Comparison of ENCODE assay signal across 10 mouse cellular contexts in genomic region chr19:43384978-43385431, GRCm38 (mm10). TPM values are rescaled to one million over a fixed set of nuclear protein-coding genes. Genes with fewer than 3 reads are reported as not detected.
A peak's percentile ranks its signal among the peaks of the same experiment; 100 is the strongest.
DNase-seq lines count a peak whose midpoint lies in the region; ATAC-seq and TF ChIP-seq lines count a peak whose summit lies in the region.
"Had no signal": no experiment of that assay in that cellular context is flagged by ENCODE, and none has a peak within 500 bp of the region (broad histone marks: within the 10 kb centered on the region; RNA-seq: fewer than 3 reads in every experiment).

No protein-coding gene starts in this region.

- TF ChIP-seq CTCF in thymus, adult 2 months (IDR thresholded peaks at IDR 0.05; ENCODE audit: borderline replicate concordance, control insufficient read depth, extremely low read depth, insufficient read depth, low read length, poor library complexity) = no peak

- ATAC-seq in liver, embryonic 11.5 days (replicated peaks; ENCODE audit: low FRiP score) = no peak
- ATAC-seq in forebrain, embryonic 11.5 days (replicated peaks; ENCODE audit: low FRiP score) = no peak
- no peak for ATAC-seq in hindbrain, embryonic 16.5 days
- ATAC-seq in midbrain, embryonic 14.5 days (ENCODE audit: low FRiP score, low TSS enrichment) = no peak
- ATAC-seq in erythroblast, adult 5-6 weeks (replicated peaks; ENCODE audit: low FRiP score, poor library complexity, severe bottlenecking) = no peak
- ATAC-seq: Patski had no signal

- H3K36me3 ChIP-seq in liver, embryonic 11.5 days (ENCODE audit: control insufficient read depth, insufficient read depth, low read length) = no peaks in the 10 kb centered on the region
- no peaks in the 10 kb centered on the region for H3K36me3 ChIP-seq in forebrain, embryonic 11.5 days (ENCODE audit: control insufficient read depth, insufficient read depth, low read length)
- no peaks in the 10 kb centered on the region for H3K36me3 ChIP-seq in hindbrain, embryonic 16.5 days (ENCODE audit: control insufficient read depth, insufficient read depth, low read length)
- no peaks in the 10 kb centered on the region for H3K36me3 ChIP-seq in midbrain, embryonic 14.5 days (ENCODE audit: control insufficient read depth, insufficient read depth, low read length)
- no peaks in the 10 kb centered on the region for H3K36me3 ChIP-seq in thymus, adult 2 months (ENCODE audit: control insufficient read depth, insufficient read depth, low read length)

- H3K9me3 ChIP-seq in liver, embryonic 11.5 days (ENCODE audit: control insufficient read depth, low read length) = no peaks in the 10 kb centered on the region
- H3K9me3 ChIP-seq in forebrain, embryonic 11.5 days (ENCODE audit: control insufficient read depth, low read length) = no peaks in the 10 kb centered on the region
- no peaks in the 10 kb centered on the region for H3K9me3 ChIP-seq in hindbrain, embryonic 16.5 days (ENCODE audit: control insufficient read depth, low read length)
- no peaks in the 10 kb centered on the region for H3K9me3 ChIP-seq in midbrain, embryonic 14.5 days (ENCODE audit: control insufficient read depth, low read length)

- peak overlapping the region; percentile 52 for H3K4me2 ChIP-seq in liver, embryonic 11.5 days
- peak overlapping the region; percentile 44 for H3K4me2 ChIP-seq in forebrain, embryonic 11.5 days (ENCODE audit: low read depth, low read length, severe bottlenecking)
- H3K4me2 ChIP-seq in hindbrain, embryonic 16.5 days (ENCODE audit: low read length) = peak overlapping the region; percentile 66
- H3K4me2 ChIP-seq in midbrain, embryonic 14.5 days (ENCODE audit: low read length) = peak overlapping the region; percentile 48

- H3K27me3 ChIP-seq in liver, embryonic 11.5 days (replicated peaks; ENCODE audit: control insufficient read depth, insufficient read depth, low read length) = peaks cover 63% of the 10 kb centered on the region
- H3K27me3 ChIP-seq in forebrain, embryonic 11.5 days (ENCODE audit: control insufficient read depth, insufficient read depth, low read length) = peaks cover 53% of the 10 kb centered on the region
- H3K27me3 ChIP-seq in hindbrain, embryonic 16.5 days (replicated peaks; ENCODE audit: control insufficient read depth, insufficient read depth, low read length) = peaks cover 49% of the 10 kb centered on the region
- H3K27me3 ChIP-seq in midbrain, embryonic 14.5 days (ENCODE audit: control insufficient read depth, insufficient read depth, low read length) = peaks cover 52% of the 10 kb centered on the region
- H3K27me3 ChIP-seq in thymus, adult 2 months (ENCODE audit: control insufficient read depth, insufficient read depth, low read length) = peaks cover 13% of the 10 kb centered on the region; the same call in 1 of the 2 replicates

- no peak overlapping the region for H3K9ac ChIP-seq in liver, embryonic 11.5 days (ENCODE audit: low read depth, low read length)
- H3K9ac ChIP-seq in forebrain, embryonic 11.5 days (ENCODE audit: low read length) = no peak overlapping the region
- 0 out of 2 replicates have a peak overlapping the region, but pooled peaks have one; percentile 35 for H3K9ac ChIP-seq in hindbrain, embryonic 16.5 days (ENCODE audit: low read depth, low read length)
- H3K9ac ChIP-seq in midbrain, embryonic 14.5 days (replicated peaks; ENCODE audit: low read length) = no peak overlapping the region

- no peaks in the 10 kb centered on the region for H3K4me1 ChIP-seq in liver, embryonic 11.5 days (replicated peaks; ENCODE audit: control insufficient read depth, insufficient read depth, low read length)
- H3K4me1 ChIP-seq in forebrain, embryonic 11.5 days (replicated peaks; ENCODE audit: control insufficient read depth, insufficient read depth, low read length) = peaks cover 9% of the 10 kb centered on the region
- H3K4me1 ChIP-seq in hindbrain, embryonic 16.5 days (ENCODE audit: control insufficient read depth, insufficient read depth, low read depth, low read length) = peaks cover 20% of the 10 kb centered on the region
- H3K4me1 ChIP-seq in midbrain, embryonic 14.5 days (ENCODE audit: control insufficient read depth, insufficient read depth, low read length) = peaks cover 12% of the 10 kb centered on the region; the same call in 1 of the 2 replicates
- H3K4me1 ChIP-seq in thymus, adult 2 months (replicated peaks; ENCODE audit: control insufficient read depth, insufficient read depth, low read length) = no peaks in the 10 kb centered on the region

- DNase-seq in liver, embryonic 11.5 days (ENCODE audit: low spot score) = peak; percentile 43
- DNase-seq in liver = no peak
- peak; percentile 61 for DNase-seq in forebrain, embryonic 11.5 days (ENCODE audit: low spot score)
- peak; percentile 50 for DNase-seq in midbrain, embryonic 14.5 days
- no peak for DNase-seq in right cerebral cortex, adult 18-20 months
- DNase-seq in thymus, adult 2 months = no peak

- TF ChIP-seq POLR2A in thymus, adult 2 months (IDR thresholded peaks at IDR 0.05; ENCODE audit: control insufficient read depth, extremely low read depth, insufficient read depth, low read length, poor library complexity) = no peak

- H3K4me3 ChIP-seq in liver, embryonic 11.5 days (ENCODE audit: low read depth, low read length) = peak overlapping the region; percentile 29
- peak overlapping the region; percentile 29 for H3K4me3 ChIP-seq in forebrain, embryonic 11.5 days (ENCODE audit: low read depth, low read length)
- H3K4me3 ChIP-seq in hindbrain, embryonic 16.5 days (ENCODE audit: low read length) = peak overlapping the region; percentile 36
- peak overlapping the region; percentile 20 for H3K4me3 ChIP-seq in midbrain, embryonic 14.5 days (replicated peaks; ENCODE audit: low read depth, low read length)
- no peak overlapping the region for H3K4me3 ChIP-seq in thymus, adult 2 months (ENCODE audit: control insufficient read depth, insufficient read depth, low read length)

- H3K27ac ChIP-seq in liver, embryonic 11.5 days (ENCODE audit: low read depth, low read length) = no peak overlapping the region
- H3K27ac ChIP-seq in forebrain, embryonic 11.5 days (ENCODE audit: low read depth, low read length) = no peak overlapping the region
- no peak overlapping the region for H3K27ac ChIP-seq in hindbrain, embryonic 16.5 days (ENCODE audit: low read depth, low read length)
- H3K27ac ChIP-seq in midbrain, embryonic 14.5 days (replicated peaks; ENCODE audit: low read depth, low read length) = no peak overlapping the region
- H3K27ac ChIP-seq in thymus, adult 2 months (ENCODE audit: control insufficient read depth, insufficient read depth, low read length) = no peak overlapping the region

- WGBS in liver, embryonic 11.5 days = 3% methylated on average over 25 of the region's 25 CpGs
- WGBS in forebrain, embryonic 11.5 days = under 1% methylated on average over 23 of the region's 25 CpGs
- WGBS in hindbrain, embryonic 16.5 days = 0% methylated on average over 25 of the region's 25 CpGs
- WGBS in midbrain, embryonic 14.5 days = 1% methylated on average over 25 of the region's 25 CpGs
- 6% methylated on average over 25 of the region's 25 CpGs for WGBS in thymus, adult 2 months

RNA-seq across cellular contexts. Expression of gene Hpse2, which starts 3.1 kb away (rescaled TPM):
- polyA plus RNA-seq in liver, embryonic 11.5 days (2014; fragmentation: Nextera tagmentation; extraction: Ambion mirVana) = 0.05 and 0.35 TPM in 2 replicates
- 1.2 and 1.7 TPM in 2 replicates for polyA plus RNA-seq in forebrain, embryonic 11.5 days (2014; fragmentation: Nextera tagmentation; extraction: Ambion mirVana)
- polyA plus RNA-seq in hindbrain, embryonic 16.5 days (2015; fragmentation: Nextera tagmentation; extraction: Ambion mirVana) = 0.14 and 0.20 TPM in 2 replicates
- 0.11 TPM in 1 of 2 replicates, not detected in the other for polyA plus RNA-seq in midbrain, embryonic 14.5 days (2014; fragmentation: Nextera tagmentation; extraction: Ambion mirVana)
- total RNA-seq in erythroblast, adult 5-6 weeks (2015; ENCODE audit: low replicate concordance) = not detected in 2 replicates
- total RNA-seq in erythroblast, adult 5-6 weeks (2017; ENCODE audit: low replicate concordance) = not detected in 2 replicates
- 0.22 and 0.36 TPM in 2 replicates for polyA plus RNA-seq in thymus, adult 2 months (2012; rRNA removed)
- polyA plus RNA-seq: Patski had no signal

RNA-seq across cellular contexts. Expression of gene Cnnm1, which starts 55.2 kb away (rescaled TPM):
- 0.21 and 0.23 TPM in 2 replicates for polyA plus RNA-seq in liver, embryonic 11.5 days (2014; fragmentation: Nextera tagmentation; extraction: Ambion mirVana)
- 0.35 and 0.37 TPM in 2 replicates for polyA plus RNA-seq in forebrain, embryonic 11.5 days (2014; fragmentation: Nextera tagmentation; extraction: Ambion mirVana)
- 3.9 and 4.2 TPM in 2 replicates for polyA plus RNA-seq in hindbrain, embryonic 16.5 days (2015; fragmentation: Nextera tagmentation; extraction: Ambion mirVana)
- 2.3 and 2.5 TPM in 2 replicates for polyA plus RNA-seq in midbrain, embryonic 14.5 days (2014; fragmentation: Nextera tagmentation; extraction: Ambion mirVana)
- not detected in 2 replicates for total RNA-seq in erythroblast, adult 5-6 weeks (2015; ENCODE audit: low replicate concordance)
- total RNA-seq in erythroblast, adult 5-6 weeks (2017; ENCODE audit: low replicate concordance) = not detected in 2 replicates
- 2.4 and 2.9 TPM in 2 replicates for polyA plus RNA-seq in thymus, adult 2 months (2012; rRNA removed)
- total RNA-seq: hematopoietic stem cell, adult 5-6 weeks had no signal
- polyA plus RNA-seq: Patski had no signal

Comparison
In these comparisons a context has a peak if more than half of its experiments do, and no peak if none do; other contexts are left out.
1. DNase-seq: peak in liver, embryonic 11.5 days (single experiment), forebrain, embryonic 11.5 days (single experiment) and midbrain, embryonic 14.5 days (single experiment); none in liver (single experiment), right cerebral cortex, adult 18-20 months (single experiment) and thymus, adult 2 months (single experiment).
2. Peak in every context shown above with its lines, with median percentiles within 50 percentile points of each other: H3K4me2 ChIP-seq.